Mouse (Mus musculus): ENCODE results near the gene Lmnb2. TPM values are rescaled to one million over a fixed set of nuclear protein-coding genes. Genes with fewer than 3 reads are reported as not detected.

Lmnb2 gene
- polyA plus RNA-seq, 2 experiments: 2.8 to 11.3 TPM

DNA sequence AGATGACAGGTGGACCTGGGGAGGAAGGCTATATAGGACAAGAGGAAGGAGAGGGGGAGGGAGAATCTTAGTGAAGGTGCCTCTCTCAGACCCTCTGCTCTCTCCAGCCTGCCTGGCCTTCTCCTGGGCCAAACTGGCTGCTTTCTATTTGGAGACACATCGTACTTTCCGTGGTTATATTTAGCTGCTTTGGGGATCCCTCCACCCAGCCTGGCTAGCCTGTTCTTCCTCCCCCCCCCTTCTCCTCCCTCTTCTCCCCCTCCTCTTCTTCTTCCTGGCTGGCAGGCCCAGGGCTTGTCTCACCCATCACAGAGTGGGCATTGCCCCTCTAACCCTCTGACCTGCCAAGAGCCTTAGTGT is 22.9 kb upstream of the Lmnb2 start:
- no peak overlapping the region for H3K4me2 ChIP-seq (ENCODE audit: low read depth)
- no peak overlapping the region for H3K27ac ChIP-seq
- no peak for DNase-seq (ENCODE audit: low read depth in 3 of 3, low spot score in 3 of 3)
- H3K4me1 ChIP-seq (replicated peaks; ENCODE audit: control insufficient read depth in 2 of 2, insufficient read depth in 2 of 2, low read length in 1 of 2): peaks cover 9 to 19% of the 10 kb centered on the region in 2 experiments
- no peak for TF ChIP-seq CTCF (IDR thresholded peaks at IDR 0.05; ENCODE audit: low read depth)
- TF ChIP-seq EP300 (IDR thresholded peaks at IDR 0.05; ENCODE audit: low read depth): no peak
- ATAC-seq (ENCODE audit: insufficient read depth): no peak
- WGBS (ENCODE audit: insufficient replicate concordance): 22% methylated on average over 2 of the region's 2 CpGs
- H3K4me3 ChIP-seq (ENCODE audit: insufficient read depth in 1 of 2, low read depth in 2 of 2, low read length in 2 of 2): no peak overlapping the region
- H3K9me3 ChIP-seq (ENCODE audit: control insufficient read depth, low read length): no peaks in the 10 kb centered on the region
- no peak overlapping the region for H3K9ac ChIP-seq (replicated peaks)
- peaks cover 29% of the 10 kb centered on the region for H3K27me3 ChIP-seq (ENCODE audit: control insufficient read depth, insufficient read depth, low read length)
- no peaks in the 10 kb centered on the region for H3K36me3 ChIP-seq (replicated peaks; ENCODE audit: control insufficient read depth, insufficient read depth, low read depth)

DNA sequence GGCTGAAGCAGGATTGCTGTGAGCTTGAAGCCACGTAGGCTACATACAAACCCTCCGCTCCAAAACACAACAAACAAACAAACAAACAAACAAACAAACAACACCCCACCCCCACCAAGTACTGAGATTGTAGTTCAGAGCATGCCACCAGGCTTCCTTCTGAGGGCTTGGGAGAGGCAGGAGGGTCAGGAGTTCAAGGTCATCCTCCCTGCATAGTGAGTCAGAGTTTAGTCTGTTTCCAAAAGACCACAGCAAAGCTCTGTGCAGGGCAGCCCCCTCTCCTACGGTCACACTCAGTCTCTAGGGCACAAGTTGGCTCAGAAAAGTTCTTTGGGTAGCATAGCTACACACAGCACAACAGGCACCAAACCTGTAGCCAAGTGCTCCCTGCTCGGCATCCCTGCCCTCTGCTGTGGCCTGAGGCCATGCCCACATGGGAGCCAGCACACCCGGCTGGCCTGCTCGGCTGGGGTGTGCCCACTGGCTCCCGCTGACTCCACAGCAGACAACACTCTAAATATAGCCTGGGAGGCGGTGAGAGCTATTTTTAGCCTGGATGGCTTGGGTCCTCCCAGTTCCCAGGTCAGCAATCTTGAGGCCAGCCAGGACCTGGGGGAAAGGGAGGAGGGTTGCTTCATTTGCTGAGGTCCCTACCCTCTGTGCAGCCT is 22.4 kb upstream of the Lmnb2 start:
- no peak for ATAC-seq (ENCODE audit: insufficient read depth)
- peaks cover 9 to 19% of the 10 kb centered on the region in 2 experiments for H3K4me1 ChIP-seq (replicated peaks; ENCODE audit: control insufficient read depth in 2 of 2, insufficient read depth in 2 of 2, low read length in 1 of 2)
- no peak for DNase-seq (ENCODE audit: low read depth in 3 of 3, low spot score in 3 of 3)
- no peaks in the 10 kb centered on the region for H3K36me3 ChIP-seq (replicated peaks; ENCODE audit: control insufficient read depth, insufficient read depth, low read depth)
- no peak overlapping the region for H3K4me3 ChIP-seq (ENCODE audit: insufficient read depth in 1 of 2, low read depth in 2 of 2, low read length in 2 of 2)
- no peak overlapping the region; the same call in 1 of the 2 replicates for H3K4me2 ChIP-seq (ENCODE audit: low read depth)
- H3K9ac ChIP-seq (replicated peaks): no peak overlapping the region
- 24% methylated on average over 8 of the region's 8 CpGs for WGBS (ENCODE audit: insufficient replicate concordance)
- H3K27me3 ChIP-seq (ENCODE audit: control insufficient read depth, insufficient read depth, low read length): peaks cover 34% of the 10 kb centered on the region
- H3K27ac ChIP-seq: no peak overlapping the region
- no peak for TF ChIP-seq CTCF (IDR thresholded peaks at IDR 0.05; ENCODE audit: low read depth)
- no peak for TF ChIP-seq EP300 (IDR thresholded peaks at IDR 0.05; ENCODE audit: low read depth)
- no peaks in the 10 kb centered on the region for H3K9me3 ChIP-seq (ENCODE audit: control insufficient read depth, low read length)

DNA sequence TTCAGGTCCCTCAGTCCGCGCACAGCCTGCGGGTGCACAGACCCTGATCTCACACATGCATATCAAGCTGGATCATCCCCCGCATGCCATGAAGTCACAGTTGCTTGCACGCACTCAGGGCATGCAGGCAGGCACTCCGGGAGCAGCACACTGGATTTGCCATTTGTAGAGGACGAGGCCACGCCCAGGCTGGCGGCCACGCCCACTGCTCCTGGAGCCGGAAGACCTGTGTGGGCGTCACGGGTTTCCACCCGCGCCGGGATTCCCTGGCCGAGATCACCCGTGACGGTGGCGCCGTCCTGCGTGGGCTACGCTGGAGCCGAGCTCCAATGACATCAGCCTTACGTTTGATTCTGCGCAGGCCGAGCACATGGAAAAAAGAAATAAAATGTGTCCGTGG is 21.6 kb upstream of the Lmnb2 start:
- Histone ChIP-seq H3K4me1 (replicated peaks; ENCODE audit: control insufficient read depth in 2 of 2, insufficient read depth in 2 of 2, low read length in 1 of 2) (peaks cover 9 to 19% of the 10 kb centered on the region in 2 experiments), H3K9ac (replicated peaks) (no peak overlapping the region), H3K36me3 (replicated peaks; ENCODE audit: control insufficient read depth, insufficient read depth, low read depth) (no peaks in the 10 kb centered on the region), H3K27me3 (ENCODE audit: control insufficient read depth, insufficient read depth, low read length) (peaks cover 39% of the 10 kb centered on the region), H3K9me3 (ENCODE audit: control insufficient read depth, low read length) (no peaks in the 10 kb centered on the region), H3K4me3 (ENCODE audit: insufficient read depth in 1 of 2, low read depth in 2 of 2, low read length in 2 of 2) (peak overlapping the region; percentile 34 to 37; a peak in 3 of 4 replicates), H3K27ac (no peak overlapping the region), H3K4me2 (ENCODE audit: low read depth) (peak overlapping the region; percentile 75)
- TF ChIP-seq CTCF (IDR thresholded peaks at IDR 0.05; ENCODE audit: low read depth) (no peak), EP300 (IDR thresholded peaks at IDR 0.05; ENCODE audit: low read depth) (no peak)
- DNase-seq (ENCODE audit: low read depth in 3 of 3, low spot score in 3 of 3): peak in 1 of 3 experiments; percentile 60
- no peak; the same call in 1 of the 2 replicates for ATAC-seq (ENCODE audit: insufficient read depth)
- WGBS (ENCODE audit: insufficient replicate concordance): 5% methylated on average over 28 of the region's 28 CpGs

DNA sequence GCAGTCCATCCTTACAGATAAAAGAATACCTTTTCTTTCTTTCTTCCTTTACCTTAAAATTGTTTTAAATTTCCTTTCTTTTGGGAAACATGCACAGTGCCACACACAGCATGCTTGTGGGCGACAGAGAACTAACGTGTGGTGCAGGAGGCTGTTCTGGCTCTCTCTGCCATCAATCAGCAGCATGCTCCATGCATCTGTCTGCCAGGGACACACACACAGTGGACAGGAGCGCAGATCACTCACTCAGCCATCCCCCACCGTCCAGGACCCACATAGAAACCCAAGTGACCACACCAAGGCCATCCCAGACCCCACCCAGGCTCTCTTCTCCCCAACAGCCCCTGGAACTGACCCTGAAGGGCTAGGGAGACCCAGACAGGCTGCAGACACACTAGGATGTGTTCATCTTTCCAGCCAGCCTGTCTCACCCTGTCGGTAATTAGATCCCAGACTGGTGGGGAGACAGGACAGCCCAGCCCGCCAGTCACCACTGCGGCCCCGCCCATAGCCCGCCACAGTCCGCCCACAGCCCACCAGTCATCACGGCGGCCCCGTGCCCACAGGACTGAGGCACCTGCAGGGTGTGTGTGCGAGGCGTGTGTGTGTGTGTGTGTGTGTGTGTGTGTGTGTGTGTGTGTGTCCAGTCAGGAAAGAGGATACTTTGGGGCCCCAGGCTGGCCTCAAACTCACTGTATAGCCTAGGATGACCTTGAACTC is 20.9 kb upstream of the Lmnb2 start:
- no peak overlapping the region for H3K4me3 ChIP-seq (ENCODE audit: insufficient read depth in 1 of 2, low read depth in 2 of 2, low read length in 2 of 2)
- H3K4me1 ChIP-seq (replicated peaks; ENCODE audit: control insufficient read depth in 2 of 2, insufficient read depth in 2 of 2, low read length in 1 of 2): peaks cover 9 to 19% of the 10 kb centered on the region in 2 experiments
- H3K27ac ChIP-seq: no peak overlapping the region
- H3K9ac ChIP-seq (replicated peaks): no peak overlapping the region
- peak overlapping the region; percentile 75 for H3K4me2 ChIP-seq (ENCODE audit: low read depth)
- H3K9me3 ChIP-seq (ENCODE audit: control insufficient read depth, low read length): no peaks in the 10 kb centered on the region
- peaks cover 45% of the 10 kb centered on the region for H3K27me3 ChIP-seq (ENCODE audit: control insufficient read depth, insufficient read depth, low read length)
- ATAC-seq (ENCODE audit: insufficient read depth) (no peak), DNase-seq (ENCODE audit: low read depth in 3 of 3, low spot score in 3 of 3) (no peak)
- H3K36me3 ChIP-seq (replicated peaks; ENCODE audit: control insufficient read depth, insufficient read depth, low read depth): no peaks in the 10 kb centered on the region
- 16% methylated on average over 15 of the region's 15 CpGs for WGBS (ENCODE audit: insufficient replicate concordance)
- no peak for TF ChIP-seq EP300 (IDR thresholded peaks at IDR 0.05; ENCODE audit: low read depth)
- no peak for TF ChIP-seq CTCF (IDR thresholded peaks at IDR 0.05; ENCODE audit: low read depth)

DNA sequence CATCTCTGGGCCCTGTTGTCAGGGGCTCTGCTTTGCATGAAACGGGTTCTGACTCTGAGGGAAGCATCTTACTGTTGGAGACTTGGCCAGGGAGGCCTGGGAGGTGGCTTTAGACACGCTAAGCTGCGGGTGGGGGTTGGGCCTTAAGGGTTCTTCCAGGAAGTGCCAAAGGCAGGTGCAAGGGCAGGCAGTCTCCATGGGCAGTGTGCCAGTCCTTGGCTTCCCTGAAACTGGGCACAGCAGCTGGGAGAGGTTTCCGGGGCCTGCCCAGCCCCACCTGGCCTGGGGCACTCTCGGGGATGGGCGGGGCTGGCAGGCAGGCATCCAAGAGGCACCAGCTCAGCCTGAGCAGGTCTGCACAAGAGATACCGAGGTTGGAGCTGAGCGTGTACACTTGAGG is 19.6 kb upstream of the Lmnb2 start:
- 27% methylated on average over 8 of the region's 8 CpGs for WGBS (ENCODE audit: insufficient replicate concordance)
- no peak for TF ChIP-seq CTCF (IDR thresholded peaks at IDR 0.05; ENCODE audit: low read depth)
- TF ChIP-seq EP300 (IDR thresholded peaks at IDR 0.05; ENCODE audit: low read depth): no peak
- Histone ChIP-seq H3K27me3 (ENCODE audit: control insufficient read depth, insufficient read depth, low read length) (peaks cover 59% of the 10 kb centered on the region), H3K4me3 (ENCODE audit: insufficient read depth in 1 of 2, low read depth in 2 of 2, low read length in 2 of 2) (no peak overlapping the region), H3K4me1 (replicated peaks; ENCODE audit: control insufficient read depth in 2 of 2, insufficient read depth in 2 of 2, low read length in 1 of 2) (peaks cover 9 to 20% of the 10 kb centered on the region in 2 experiments), H3K36me3 (replicated peaks; ENCODE audit: control insufficient read depth, insufficient read depth, low read depth) (no peaks in the 10 kb centered on the region), H3K27ac (no peak overlapping the region), H3K4me2 (ENCODE audit: low read depth) (no peak overlapping the region), H3K9me3 (ENCODE audit: control insufficient read depth, low read length) (no peaks in the 10 kb centered on the region), H3K9ac (replicated peaks) (no peak overlapping the region)
- ATAC-seq (ENCODE audit: insufficient read depth) (no peak), DNase-seq (ENCODE audit: low read depth in 3 of 3, low spot score in 3 of 3) (no peak)

All from liver, embryonic 14.5 days (tissue).